Mouse (Mus musculus) ZHBTc4 (cell line): ENCODE measurements at regions not wholly inside any gene's neighbourhood (a gene's known extent, or its start where the extent isn't known, plus 50 kb on each side); places are given as distances from the start of the nearest gene placed in this dataset.

ENCODE experiments used
- DNase-seq: peaks from one replicate; pipeline ENCODE4 v3.0.0-alpha.2; 2011; ENCODE audit warnings: low read depth, low spot score

DNA sequence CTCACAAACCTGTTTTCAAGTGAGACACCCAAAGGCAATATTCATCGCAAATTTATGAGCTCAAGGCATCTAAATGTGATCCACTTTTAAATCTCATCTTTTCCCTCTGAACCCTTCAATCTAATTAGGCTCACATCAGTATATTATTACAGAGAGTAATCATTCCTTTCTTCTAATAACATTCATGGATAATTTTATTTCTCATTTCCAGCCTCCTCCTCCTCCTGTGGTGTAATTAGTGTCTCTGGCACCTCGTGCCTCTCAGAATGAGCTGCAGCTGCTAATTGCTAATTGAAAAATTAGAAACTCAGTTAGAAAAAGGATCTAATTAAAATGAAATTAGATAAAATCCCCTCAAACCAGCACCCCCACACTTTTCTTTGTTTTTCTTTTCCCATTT is 420.5 kb upstream of the Camk1g start:
- DNase-seq: no peak

DNA sequence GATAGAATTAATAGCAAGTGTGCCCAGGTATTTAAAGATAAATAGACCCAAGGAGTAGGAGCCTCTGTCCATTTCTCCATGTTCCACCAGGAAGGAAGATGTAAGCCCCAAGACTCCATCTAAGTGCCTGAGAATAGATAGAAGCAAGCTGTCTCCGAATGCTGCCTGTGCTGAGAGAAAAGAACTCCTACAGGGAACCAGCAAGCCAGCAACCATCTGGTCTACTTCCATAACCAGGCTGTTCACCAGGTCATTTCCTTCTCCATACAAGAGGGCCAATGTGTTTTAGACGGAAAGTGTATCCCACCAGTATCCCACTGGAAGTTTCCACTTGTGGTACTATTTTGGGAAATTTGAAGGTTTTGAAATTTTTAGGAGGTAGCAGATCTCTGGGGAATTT is 418.4 kb upstream of the Camk1g start:
- no peak for DNase-seq

DNA sequence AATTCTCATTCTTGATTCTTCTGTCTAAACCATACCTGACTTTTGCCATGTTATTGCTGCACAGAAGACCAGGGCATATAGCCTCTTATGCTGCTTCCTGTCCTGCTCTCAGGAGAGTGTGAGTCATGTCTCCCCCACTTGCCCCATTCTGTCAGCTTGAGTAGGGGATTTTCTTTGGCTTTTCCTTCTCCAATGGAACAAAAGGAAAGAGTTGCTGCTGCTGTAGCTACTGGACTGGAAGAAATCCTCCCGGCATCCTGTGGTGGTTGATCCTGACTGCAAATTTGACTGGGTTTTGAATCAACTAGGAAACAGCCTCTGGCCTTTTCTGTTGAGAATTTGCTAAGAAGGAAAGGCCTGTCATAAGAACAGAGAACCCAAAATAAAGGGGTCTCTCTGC is 417.3 kb upstream of the Camk1g start:
- no peak for DNase-seq

DNA sequence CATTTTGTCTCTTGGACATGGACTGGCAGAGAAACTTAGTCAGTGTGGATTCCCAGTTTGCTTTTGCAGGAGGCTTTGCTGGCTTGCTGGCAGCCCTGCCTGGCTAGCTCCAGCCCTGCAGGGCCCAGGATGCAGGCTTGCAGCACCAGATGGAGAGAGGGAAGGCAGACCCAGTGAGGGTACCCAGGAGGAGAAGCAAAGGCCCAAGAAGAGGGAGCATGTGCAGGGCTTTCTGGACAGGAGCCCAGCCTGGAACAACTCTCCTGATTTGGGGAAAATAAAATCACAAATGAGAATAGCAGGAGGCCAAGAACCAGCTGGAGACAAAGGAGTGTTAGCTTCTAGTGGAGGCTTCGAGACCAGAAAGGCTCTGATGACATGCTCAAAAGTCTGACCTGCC is 414.9 kb upstream of the Camk1g start:
- DNase-seq: no peak

DNA sequence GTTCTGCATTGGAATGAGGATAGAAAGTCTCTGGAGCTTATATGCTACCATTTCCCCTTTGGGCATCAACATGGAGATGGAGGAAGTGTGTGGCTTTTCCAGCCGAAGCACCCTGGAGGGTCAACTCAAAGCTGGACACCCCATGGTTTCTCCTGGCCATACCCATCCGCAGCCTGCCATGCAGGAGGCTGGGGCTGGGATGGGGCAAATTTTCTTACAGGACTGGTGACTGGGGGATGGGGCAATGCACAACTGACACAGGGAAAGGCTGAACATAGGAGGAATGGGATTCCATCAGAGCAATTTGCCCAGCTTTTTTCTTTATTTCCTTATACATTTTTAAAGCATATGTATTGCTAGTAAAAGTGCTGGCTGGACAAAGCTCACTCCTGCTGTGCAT is 414.4 kb upstream of the Camk1g start:
- DNase-seq: no peak

DNA sequence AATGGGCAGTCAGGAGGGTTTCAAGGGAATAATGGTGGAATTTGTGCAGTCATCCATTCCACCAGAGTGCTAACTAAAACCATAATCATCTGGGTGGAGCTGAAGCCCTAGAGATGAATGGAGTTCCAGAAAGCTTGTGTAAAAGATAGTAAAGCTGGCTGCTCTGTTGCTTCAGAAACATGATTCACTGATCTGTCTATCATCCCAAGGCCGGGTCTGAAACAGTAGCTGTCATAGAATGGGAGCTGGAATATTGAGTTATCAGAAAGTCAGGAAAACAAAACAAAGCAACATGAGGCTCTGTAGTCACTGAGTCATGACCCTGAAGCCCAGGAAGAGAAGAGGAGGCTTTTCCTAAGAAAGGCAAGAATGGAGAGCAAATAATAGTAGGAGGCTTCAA is 408.1 kb upstream of the Camk1g start:
- DNase-seq: no peak

DNA sequence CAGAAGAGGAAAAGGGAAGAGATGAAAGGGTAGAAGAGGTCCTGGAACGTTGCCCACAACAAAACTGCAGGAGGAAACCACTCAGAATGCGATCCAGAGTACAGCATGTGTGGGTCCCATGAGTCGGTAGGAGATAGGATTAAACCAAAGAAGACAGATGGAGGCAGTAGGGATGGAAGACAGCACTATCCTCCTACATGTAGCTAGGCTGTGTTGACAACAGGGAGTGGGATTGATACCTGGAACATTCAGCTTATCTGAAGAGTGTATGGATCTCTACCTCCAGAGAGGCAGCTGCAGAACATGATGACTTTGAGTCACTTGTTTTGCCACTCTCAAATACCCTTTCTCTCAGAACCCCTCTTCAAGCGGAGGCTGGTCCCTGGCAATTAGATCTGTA is 399.4 kb upstream of the Camk1g start:
- DNase-seq: no peak

DNA sequence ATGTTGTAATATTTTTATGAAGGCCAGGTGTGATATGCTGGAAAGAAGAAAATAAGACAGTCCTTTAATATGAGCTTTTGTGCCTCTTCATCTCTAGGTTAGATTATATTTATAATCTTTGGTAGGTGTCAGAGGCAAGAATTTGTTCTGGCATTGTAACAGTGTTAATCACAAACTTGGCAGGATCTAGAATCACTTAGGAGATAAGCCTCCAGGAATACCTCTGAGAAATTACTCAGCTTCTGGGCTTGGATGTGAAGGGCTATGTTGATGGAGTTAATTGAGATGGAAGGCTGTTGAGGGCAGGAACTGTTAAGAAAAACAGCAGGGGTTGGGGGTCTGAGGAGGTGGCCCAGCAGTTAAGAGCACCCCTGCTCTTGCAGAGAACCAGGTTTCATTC is 394.0 kb upstream of the Camk1g start:
- DNase-seq: no peak

DNA sequence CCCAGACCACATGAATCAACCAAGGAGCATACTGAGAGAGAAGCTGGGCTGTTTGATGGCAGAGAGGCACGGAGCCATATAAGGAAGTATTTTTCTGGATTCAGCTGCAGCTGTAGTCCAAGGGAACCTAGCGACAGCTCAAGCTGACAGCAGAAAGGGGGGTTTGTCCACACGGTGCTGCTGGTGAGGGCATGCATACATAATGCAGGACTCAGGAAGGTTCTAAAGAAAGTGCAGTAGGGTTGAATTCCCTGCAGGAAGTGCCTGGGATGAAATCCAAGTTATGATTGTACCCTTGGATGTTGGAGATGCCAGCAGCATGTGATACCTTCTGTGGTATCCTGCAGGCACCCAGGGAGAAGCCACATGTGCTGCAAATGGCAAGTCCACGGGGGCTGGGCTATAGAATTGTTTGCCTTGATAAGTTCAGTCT is 381.7 kb upstream of the Camk1g start:
- no peak for DNase-seq

DNA sequence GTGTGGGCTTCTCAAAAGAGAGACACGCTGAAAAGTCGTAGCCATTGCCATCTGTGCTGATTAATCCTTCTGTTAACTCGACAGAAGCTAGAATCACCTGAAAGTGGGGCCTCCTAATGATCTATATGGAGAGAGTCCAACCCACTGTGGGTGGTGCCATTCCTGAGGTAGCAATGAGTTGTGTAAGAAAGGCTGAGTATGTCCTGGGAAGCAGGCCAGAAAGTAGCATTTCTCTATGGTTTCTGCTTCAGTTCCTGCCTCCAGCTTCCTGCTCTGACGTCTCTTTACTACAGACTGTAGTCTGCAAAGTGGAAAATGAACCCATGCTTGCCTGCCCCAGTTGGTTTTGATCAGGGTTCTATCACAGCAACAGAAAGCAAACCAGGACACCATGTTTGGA is 380.8 kb upstream of the Camk1g start:
- DNase-seq: no peak

DNA sequence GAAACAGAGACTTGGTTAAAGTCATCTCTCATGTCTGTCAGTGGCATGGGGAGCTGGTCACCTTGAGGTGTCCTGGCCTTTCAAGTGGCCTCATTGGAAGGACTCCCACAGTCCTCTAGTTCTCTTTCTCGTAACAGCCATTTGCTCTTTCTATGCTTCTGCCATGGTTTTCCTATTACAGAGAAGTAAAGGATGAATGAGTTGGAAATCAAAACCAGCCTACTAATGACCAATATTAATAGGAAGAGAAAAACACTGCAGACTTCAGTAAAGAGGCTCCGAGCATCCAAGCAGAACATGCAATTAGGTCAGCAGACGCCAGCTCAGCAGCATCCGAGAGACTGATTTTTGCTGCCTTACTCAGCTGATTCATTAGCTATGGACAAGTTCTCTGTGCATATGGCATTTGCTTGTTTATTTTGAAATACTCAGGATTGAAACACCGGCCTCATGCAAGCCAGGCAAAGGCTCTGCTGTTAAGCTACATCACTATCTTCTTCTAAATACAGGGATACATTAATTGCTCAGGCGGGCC is 377.4 kb upstream of the Camk1g start:
- DNase-seq: no peak

DNA sequence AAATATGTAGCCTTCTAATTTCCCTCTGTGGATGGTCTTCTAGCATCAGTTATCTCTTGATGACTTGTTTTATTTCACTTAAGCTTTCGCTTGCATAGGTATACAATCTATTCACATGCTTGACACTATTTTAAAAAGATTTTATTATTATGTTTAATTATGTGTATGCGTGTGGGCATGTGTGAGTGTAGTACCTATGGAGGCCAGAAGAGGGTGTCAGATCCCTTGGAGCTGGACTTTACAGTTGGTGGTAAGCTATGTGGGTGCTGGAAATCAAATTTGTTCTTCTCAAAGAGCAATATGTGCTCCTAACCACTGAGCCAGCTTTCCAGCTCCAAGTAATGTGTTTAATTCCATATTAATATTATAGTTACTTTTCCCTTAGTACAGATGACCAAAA is 372.6 kb upstream of the Camk1g start:
- DNase-seq: peak; percentile 28

DNA sequence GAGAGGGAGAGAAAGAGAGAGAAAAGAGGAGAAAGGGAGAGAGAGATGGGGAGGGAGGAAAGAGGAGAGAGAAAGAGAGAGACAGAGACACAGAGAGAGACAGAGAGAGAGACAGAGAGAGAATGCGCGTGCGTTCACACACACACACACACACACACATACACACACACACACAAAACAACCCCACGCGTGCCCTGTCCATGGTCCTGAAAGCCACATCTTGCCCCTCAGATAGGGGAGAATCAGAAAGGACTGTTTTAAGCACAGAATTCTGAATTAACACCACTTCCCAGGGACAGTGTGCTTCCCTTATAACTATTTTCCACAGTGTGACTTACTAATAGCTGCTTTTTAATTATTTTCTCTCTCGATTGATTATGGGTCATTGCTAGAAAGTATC is 368.7 kb upstream of the Camk1g start:
- peak; percentile 44 for DNase-seq

DNA sequence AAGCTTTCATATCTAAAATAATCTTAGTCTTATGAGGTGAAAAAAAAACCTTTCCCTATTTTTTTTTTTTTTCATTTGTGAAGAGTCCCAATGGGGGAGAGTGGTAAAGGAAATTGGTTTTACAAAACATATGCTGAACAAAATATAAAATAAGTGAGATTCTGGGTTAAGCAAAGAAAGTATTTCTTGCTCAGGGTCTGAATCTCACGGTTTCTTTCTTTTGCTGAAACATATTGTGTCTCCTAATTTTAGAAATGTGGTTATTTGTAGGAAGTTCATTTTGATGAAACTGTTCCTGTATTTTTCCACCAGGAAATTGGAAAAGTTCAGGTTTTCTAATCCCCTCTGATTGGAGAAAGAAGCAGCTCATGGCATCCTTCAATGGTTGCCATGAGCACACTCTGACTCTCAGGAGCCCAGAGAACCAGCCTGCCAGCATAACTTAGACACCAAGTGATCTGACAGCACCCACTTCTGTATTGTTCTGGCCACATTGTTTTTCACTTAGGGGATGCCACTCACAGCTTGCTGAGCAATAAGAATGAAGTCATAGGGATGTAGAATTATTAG is 365.9 kb upstream of the Camk1g start:
- no peak for DNase-seq

DNA sequence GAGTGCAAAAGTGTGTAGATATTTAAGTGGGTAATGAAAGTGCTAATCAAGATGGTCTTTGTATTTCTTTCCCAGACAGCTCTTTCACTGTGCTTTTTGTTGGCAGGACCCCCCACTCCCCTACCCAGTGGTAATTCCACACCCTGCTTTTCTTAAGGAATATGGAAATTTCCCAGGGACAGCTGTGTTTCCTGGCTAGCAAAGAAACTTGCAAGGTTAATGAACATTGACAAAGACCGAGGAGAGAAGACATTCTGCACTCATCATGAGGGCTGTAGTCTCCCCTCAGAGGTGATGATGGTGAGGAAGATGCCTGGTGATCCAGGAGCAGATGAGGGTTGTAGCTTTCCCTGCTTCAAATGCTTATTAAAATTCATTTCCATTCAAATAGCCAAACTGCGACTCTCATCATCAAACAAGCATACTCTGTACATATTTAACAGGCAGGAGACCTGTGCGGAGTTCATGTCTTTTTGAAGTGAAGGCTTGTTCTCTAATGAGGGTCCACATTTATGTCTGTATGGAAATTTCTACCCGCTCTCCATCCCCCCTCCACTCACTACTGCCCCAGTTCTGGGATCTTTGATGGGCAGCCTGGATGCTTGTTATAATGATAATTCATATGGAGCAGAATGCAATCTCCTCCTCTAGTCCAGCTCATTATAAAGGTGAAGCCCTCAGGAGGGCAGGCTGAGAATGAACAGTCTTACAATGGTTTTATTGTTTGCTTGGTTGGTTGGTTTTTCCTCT is 364.1 kb upstream of the Camk1g start:
- no peak for DNase-seq

DNA sequence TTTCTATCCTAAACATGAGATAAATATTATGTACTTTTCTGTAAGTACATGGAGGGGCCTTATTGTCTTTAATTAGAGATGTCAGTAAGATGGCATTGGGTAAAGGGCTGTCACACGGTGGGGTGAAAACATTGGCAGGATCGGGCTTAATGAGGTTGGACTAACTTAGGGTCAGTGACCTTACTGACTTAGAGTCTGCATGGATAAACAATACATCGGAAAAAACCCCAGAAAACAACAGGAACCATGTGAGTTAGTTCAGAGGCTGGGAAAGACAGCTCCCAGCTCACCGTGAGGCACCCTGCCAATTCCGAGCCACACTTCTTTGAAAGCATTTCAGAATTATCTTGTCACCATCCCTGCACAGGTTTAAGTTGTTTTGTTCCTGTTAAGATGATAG is 363.3 kb upstream of the Camk1g start:
- no peak for DNase-seq

DNA sequence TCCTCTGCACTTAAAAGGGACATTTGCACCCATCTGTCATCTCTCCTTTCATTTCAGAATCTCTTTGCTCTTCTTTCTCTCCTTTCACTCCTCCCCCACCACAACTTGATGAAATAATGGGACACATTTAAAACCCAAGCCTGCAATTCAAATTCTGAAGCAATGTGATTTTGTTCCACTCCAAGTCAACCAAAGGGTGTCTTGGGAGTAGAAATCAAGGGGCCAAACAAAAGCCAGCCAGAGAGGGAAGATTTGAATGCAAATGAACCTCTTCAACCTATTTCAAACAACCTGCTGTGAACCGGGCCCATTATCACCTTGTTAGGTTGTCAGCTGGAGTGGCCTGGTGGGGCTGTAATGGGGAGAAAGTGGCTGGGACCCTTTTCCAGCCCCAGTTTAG is 362.0 kb upstream of the Camk1g start:
- peak; percentile 67 for DNase-seq

DNA sequence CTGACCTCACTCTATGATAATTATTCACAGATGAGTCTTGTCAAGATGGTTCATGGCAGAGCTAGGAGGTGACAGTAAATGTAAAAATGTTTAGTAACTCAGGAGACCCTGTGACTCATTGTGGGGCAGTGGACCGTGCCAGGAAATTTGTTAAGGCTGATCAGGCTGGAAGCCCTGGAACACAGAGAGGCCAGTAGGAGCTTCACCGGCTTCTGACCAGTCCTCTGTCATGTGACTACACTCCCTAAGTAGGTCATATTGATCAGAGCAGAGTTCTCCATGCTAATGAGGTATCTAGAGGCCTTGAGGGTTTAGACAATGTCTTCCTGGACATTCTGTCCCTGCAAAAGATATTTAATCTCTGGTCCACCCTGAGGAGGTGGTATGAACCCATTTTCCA is 351.8 kb upstream of the Camk1g start:
- DNase-seq: no peak

DNA sequence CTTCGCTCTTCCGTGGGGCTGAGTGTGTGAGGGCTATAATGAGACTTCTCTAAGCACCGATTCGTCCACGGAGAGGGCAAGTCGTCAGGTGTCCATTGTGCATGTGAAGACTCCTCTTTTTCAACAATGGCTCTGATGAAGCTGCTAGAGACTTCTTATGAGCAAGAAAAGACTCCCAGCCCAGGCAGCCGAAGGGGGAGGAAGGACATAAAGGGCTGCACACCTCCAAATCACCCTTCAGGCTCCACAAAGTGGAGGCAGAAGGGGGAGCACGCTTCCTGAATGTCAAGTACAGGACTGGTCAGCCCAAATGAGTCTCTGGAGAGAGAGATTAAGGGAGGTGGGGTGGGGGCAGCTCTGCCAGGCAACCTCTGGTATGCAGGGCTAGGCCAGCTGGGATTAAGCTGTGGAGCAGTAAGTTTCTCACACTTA is 350.3 kb upstream of the Camk1g start:
- DNase-seq: no peak

DNA sequence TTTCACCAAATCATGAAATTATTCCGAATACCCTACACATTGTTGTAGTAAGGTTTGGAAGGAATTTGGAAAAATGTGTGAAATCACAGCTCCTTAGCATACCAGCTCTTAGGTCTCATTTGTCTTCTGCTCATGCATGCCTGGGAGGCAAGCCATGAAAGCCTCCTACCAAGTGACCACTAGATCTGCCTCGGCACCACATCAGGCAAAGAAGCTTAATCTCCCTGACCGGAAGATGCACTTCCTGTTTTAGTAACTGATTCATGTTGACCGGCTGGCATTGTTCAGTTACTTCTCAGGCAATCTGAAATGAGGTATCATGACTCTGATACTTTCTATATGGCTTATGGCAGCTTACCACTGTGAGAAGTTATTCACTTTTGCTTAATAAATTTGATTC is 345.2 kb upstream of the Camk1g start:
- DNase-seq: no peak

DNA sequence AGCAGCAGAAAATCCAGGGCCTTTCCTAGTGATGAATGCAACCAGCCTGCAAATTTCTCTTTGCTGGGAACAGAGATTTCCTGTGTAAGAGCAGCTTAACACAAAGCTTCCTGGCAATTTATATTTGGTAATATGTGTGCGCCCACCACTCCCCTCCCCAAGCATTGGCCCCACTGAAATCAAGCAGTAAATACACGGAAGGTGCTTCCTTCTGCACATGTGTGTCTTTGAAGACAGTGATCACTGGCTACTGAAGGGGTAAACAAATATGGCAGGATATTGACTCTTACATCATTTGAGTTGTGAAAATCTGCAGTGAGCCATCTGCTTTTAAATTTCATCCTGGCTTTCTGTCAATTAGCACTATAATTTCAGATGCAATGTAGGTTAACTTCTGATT is 344.5 kb upstream of the Camk1g start:
- DNase-seq: no peak

DNA sequence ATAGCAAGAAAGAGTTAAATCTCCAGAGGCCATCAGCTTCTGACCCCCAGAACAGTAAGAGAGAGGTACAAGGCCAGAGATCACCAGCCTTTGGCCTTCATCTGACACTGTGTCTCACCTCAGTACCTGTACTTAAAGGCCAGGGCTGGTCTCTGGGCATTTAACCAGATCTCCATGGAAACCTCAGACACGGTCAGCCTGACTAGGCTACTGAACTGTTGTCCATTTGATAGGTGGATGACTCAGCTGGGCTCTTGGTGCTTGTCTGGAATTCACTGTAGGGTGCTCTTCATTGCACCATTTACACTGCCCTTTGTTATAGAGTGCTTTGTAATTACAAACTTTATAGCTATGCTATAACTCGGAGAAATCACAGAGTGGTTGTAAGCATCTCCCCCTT is 335.1 kb upstream of the Camk1g start:
- DNase-seq: no peak

DNA sequence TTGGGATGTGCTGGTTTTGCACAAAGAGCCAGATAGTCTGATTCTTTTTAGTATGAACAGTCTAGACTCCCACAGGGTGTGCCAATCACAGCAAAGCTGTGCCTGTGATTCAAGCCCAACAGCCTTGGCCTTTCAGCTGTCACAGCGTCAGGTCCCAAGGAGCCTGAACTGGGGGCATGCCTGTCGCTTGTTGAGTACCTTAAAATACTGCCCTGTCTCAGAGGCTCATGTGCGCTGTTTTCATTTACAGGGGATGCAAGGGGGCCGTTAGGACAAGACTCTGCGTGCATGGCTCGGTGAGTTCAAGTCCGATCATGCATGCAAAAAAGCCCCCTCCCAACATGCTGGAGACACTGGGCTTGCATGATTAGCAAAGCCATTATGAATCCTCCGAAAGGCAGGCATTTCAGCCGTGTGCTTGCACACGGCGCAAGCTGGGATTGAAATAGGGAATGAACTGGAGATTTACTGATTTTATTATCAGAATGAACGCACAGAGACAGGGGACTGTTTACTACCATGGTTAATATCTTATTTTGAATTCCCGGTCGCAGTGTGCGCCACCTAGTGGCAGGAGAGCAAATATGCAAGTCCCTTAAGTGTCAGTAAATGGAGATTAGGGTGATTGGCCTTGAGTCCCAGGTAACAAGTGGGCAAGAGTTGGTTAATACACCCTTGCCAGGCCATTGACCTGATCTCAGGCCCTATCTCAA is 332.8 kb upstream of the Camk1g start:
- DNase-seq: peak; percentile 75
